Mouse (Mus musculus) limb, embryonic 14.5 days (tissue): ENCODE data around the gene Rars. TPM values are rescaled to one million over a fixed set of nuclear protein-coding genes. Genes with fewer than 3 reads are reported as not detected.

Experiments used
- ATAC-seq: fragments of 200-750 bp; cut with Nextera tagmentation; 2 replicates; pipeline ENCODE4 v1.8.0; 2017; ENCODE audit warnings: low read depth, moderate number of reproducible peaks, moderate TSS enrichment; ENCODE audit not compliant: low FRiP score
- DNase-seq: peaks from one replicate; pipeline ENCODE4 v3.0.0-alpha.2; 2015; ENCODE audit warnings: low spot score
- H3K27ac ChIP-seq: fragments of 300-500 bp; sonication (generic); replicated peaks from 2 replicates; pipeline ENCODE4 v1.5.1; 2014; ENCODE audit warnings: low read depth, mild to moderate bottlenecking, low read length, moderate library complexity, mixed read lengths
- H3K27me3 ChIP-seq: fragments of 300-500 bp; sonication (generic); 2 replicates; pipeline ENCODE4 v1.6.1; 2014; ENCODE audit warnings: low read length, mixed read lengths; ENCODE audit not compliant: control insufficient read depth, insufficient read depth
- H3K36me3 ChIP-seq: fragments of 300-500 bp; sonication (generic); 2 replicates; pipeline ENCODE4 v1.6.1; 2014; ENCODE audit warnings: mild to moderate bottlenecking, low read length, moderate library complexity, mixed read lengths; ENCODE audit not compliant: control insufficient read depth, insufficient read depth
- H3K4me1 ChIP-seq: fragments of 300-500 bp; sonication (generic); 2 replicates; pipeline ENCODE4 v1.6.1; 2014; ENCODE audit warnings: antibody characterized with exemption, low read length, mixed read lengths; ENCODE audit not compliant: control insufficient read depth, insufficient read depth
- H3K4me2 ChIP-seq: fragments of 300-500 bp; sonication (generic); replicated peaks from 2 replicates; pipeline ENCODE4 v1.6.1; 2014; ENCODE audit warnings: low read depth, mild to moderate bottlenecking, low read length, moderate library complexity; ENCODE audit not compliant: severe bottlenecking
- H3K4me3 ChIP-seq: fragments of 300-500 bp; sonication (generic); replicated peaks from 2 replicates; pipeline ENCODE4 v1.5.1; 2014; ENCODE audit warnings: low read length
- H3K9ac ChIP-seq: fragments of 300-500 bp; sonication (generic); 2 replicates; pipeline ENCODE4 v1.6.1; 2014; ENCODE audit warnings: mild to moderate bottlenecking, low read depth, low read length, moderate library complexity; ENCODE audit not compliant: severe bottlenecking
- H3K9me3 ChIP-seq: fragments of 300-500 bp; sonication (generic); 2 replicates; pipeline ENCODE4 v1.6.1; 2016; ENCODE audit warnings: low read length; ENCODE audit not compliant: control insufficient read depth
- POLR2A ChIP-seq: fragments of 200-500 bp; IDR thresholded peaks from 2 replicates; pipeline ENCODE4 v1.8.0; 2012; ENCODE audit warnings: inconsistent platforms, mild to moderate bottlenecking, moderate library complexity, borderline replicate concordance; ENCODE audit not compliant: insufficient read depth, insufficient read length; ENCODE audit errors: extremely low read depth
- WGBS: fragments of 180-500 bp; shearing (Covaris S2); extraction: QIAGEN DNeasy Blood & Tissue Kit; methylation state at CpG from one replicate; pipeline ENCODE4 v1.1.7; 2014; 5-methylcytosine and 5-hydroxymethylcytosine counted together
- polyA plus RNA-seq, 2 experiments: library from polyadenylated mRNA; depleted of rRNA in 1 of 2; stranded (reverse) in 1 of 2; unstranded in 1 of 2; fragments of >200 nt; fragmentation: Nextera tagmentation in 1 of 2; extraction: Ambion mirVana in 1 of 2; gene quantifications; 2 replicates each; pipeline versions ENCODE4 v1.2.1 to v1.2.3; 2012 to 2014

Rars gene
- polyA plus RNA-seq, 2 experiments: 71.3 to 84.5 TPM

GRCm38 (mm10) chr11:35870961-35871360, 36.7 kb upstream of the Rars start:
- ATAC-seq (no peak), DNase-seq (no peak)
- Histone ChIP-seq H3K27me3 (no peaks in the 10 kb centered on the region), H3K9me3 (no peaks in the 10 kb centered on the region), H3K9ac (no peak overlapping the region), H3K27ac (no peak overlapping the region), H3K4me3 (no peak overlapping the region), H3K4me1 (no peaks in the 10 kb centered on the region), H3K36me3 (no peaks in the 10 kb centered on the region; the same call in 1 of the 2 replicates), H3K4me2 (no peak overlapping the region)
- no peak for TF ChIP-seq POLR2A
- 62% methylated on average over 9 of the region's 9 CpGs for WGBS

- H3K4me2 ChIP-seq: no peak overlapping the region
- 0 out of 2 replicates have a peak, but pooled peaks cover 3% of the 10 kb centered on the region for H3K36me3 ChIP-seq
- H3K4me1 ChIP-seq: peaks cover 7% of the 10 kb centered on the region; the same call in 1 of the 2 replicates
- H3K9me3 ChIP-seq: no peaks in the 10 kb centered on the region
- no peaks in the 10 kb centered on the region for H3K27me3 ChIP-seq
- 64% methylated on average over 7 of the region's 7 CpGs for WGBS
- no peak for ATAC-seq
- H3K9ac ChIP-seq: no peak overlapping the region
- no peak overlapping the region for H3K27ac ChIP-seq
- no peak overlapping the region for H3K4me3 ChIP-seq
- no peak for TF ChIP-seq POLR2A
- no peak for DNase-seq
Measured at GRCm38 (mm10) chr11:35866140-35866539, 31.8 kb upstream of the Rars start.

- Histone ChIP-seq H3K9ac (0 out of 2 replicates have a peak overlapping the region, but pooled peaks have one; percentile 1), H3K36me3 (0 out of 2 replicates have a peak, but pooled peaks cover 3% of the 10 kb centered on the region), H3K4me1 (peaks cover 7% of the 10 kb centered on the region; the same call in 1 of the 2 replicates), H3K9me3 (no peaks in the 10 kb centered on the region), H3K27ac (no peak overlapping the region; the same call in 1 of the 2 replicates), H3K27me3 (no peaks in the 10 kb centered on the region), H3K4me2 (no peak overlapping the region), H3K4me3 (no peak overlapping the region)
- TF ChIP-seq POLR2A: no peak
- DNase-seq (peak; percentile 68), ATAC-seq (peak; percentile 90)
- WGBS: 30% methylated on average over 9 of the region's 9 CpGs
Measured at GRCm38 (mm10) chr11:35864981-35865604, 30.8 kb upstream of the Rars start.

- DNase-seq (no peak), ATAC-seq (no peak)
- Histone ChIP-seq H3K4me2 (no peak overlapping the region), H3K27me3 (no peaks in the 10 kb centered on the region), H3K9me3 (no peaks in the 10 kb centered on the region), H3K4me1 (peaks cover 7% of the 10 kb centered on the region; the same call in 1 of the 2 replicates), H3K27ac (no peak overlapping the region), H3K36me3 (0 out of 2 replicates have a peak, but pooled peaks cover 3% of the 10 kb centered on the region), H3K9ac (no peak overlapping the region), H3K4me3 (no peak overlapping the region)
- TF ChIP-seq POLR2A: no peak
- 90% methylated on average over 5 of the region's 5 CpGs for WGBS
Measured at GRCm38 (mm10) chr11:35863653-35864052, 29.3 kb upstream of the Rars start.

GRCm38 (mm10) chr11:35857395-35858067, 23.2 kb upstream of the Rars start:
- WGBS: 84% methylated on average over 12 of the region's 12 CpGs
- H3K4me3 ChIP-seq: no peak overlapping the region
- H3K27ac ChIP-seq: no peak overlapping the region
- 0 out of 2 replicates have a peak, but pooled peaks cover 3% of the 10 kb centered on the region for H3K4me1 ChIP-seq
- TF ChIP-seq POLR2A: no peak
- DNase-seq (no peak), ATAC-seq (no peak)
- no peak overlapping the region for H3K9ac ChIP-seq
- no peak overlapping the region for H3K4me2 ChIP-seq
- H3K36me3 ChIP-seq: 0 out of 2 replicates have a peak, but pooled peaks cover 3% of the 10 kb centered on the region
- no peaks in the 10 kb centered on the region for H3K9me3 ChIP-seq
- H3K27me3 ChIP-seq: no peaks in the 10 kb centered on the region
